Mouse (Mus musculus) thymus, postnatal 10 days (tissue): ENCODE data around the gene Rubcnl.

Experiments
- DNase-seq, 2 experiments: peaks; one replicate each; pipeline ENCODE4 v3.0.0; 2021; ENCODE audit warnings: low spot score in 2 of 2

The Rubcnl gene

DNA sequence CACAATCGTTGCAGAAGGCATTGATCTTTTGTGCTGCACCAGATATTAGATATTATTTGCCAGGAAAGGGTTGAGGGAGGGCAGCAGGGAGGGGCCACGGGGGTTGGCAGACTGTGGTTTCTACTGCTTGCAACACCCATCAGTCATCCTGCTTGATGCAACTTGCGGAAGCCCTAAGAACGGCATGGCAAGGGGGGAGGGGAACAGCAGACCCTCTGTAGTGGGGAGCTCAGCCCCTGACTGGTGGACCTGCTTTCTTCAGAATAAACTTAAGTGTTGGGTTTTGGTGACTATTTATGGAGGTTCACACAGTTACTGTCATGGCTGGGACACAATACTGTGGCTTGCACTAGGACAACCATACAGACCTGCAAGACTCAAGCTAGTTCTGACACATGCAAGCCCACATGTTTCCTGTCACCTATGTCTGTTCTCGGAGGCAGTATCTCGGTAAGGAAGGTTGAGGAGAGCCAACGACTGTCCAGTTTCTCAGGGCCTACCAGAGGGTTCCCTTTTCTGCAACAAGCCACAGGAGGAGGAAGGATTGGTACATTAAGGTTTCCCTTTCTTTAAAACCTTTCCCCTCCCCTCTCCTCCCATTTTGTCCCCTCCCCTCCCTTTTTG lies 53.6 kb downstream of the Rubcnl start:
- DNase-seq = peak; percentile 58 to 63

DNA sequence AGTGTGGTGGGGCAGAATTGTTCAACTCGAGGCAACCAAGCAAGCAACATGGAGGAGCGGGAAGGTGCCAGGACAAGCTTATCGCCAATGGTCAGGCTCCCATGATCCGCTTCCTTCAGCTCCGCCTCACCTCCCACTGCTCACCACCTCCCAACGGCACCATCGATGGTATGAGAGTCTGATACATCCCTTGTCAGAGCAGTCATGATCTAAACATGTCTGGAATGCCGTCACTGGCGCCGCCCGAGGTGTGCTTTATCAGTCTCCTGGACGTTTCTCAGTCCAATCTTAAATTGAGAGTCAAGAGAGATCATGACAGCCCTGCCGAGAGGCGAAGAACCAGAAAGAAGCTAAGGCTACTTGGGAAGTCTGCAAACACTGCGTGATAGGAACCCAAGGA lies 55.3 kb downstream of the Rubcnl start:
- no peak for DNase-seq

DNA sequence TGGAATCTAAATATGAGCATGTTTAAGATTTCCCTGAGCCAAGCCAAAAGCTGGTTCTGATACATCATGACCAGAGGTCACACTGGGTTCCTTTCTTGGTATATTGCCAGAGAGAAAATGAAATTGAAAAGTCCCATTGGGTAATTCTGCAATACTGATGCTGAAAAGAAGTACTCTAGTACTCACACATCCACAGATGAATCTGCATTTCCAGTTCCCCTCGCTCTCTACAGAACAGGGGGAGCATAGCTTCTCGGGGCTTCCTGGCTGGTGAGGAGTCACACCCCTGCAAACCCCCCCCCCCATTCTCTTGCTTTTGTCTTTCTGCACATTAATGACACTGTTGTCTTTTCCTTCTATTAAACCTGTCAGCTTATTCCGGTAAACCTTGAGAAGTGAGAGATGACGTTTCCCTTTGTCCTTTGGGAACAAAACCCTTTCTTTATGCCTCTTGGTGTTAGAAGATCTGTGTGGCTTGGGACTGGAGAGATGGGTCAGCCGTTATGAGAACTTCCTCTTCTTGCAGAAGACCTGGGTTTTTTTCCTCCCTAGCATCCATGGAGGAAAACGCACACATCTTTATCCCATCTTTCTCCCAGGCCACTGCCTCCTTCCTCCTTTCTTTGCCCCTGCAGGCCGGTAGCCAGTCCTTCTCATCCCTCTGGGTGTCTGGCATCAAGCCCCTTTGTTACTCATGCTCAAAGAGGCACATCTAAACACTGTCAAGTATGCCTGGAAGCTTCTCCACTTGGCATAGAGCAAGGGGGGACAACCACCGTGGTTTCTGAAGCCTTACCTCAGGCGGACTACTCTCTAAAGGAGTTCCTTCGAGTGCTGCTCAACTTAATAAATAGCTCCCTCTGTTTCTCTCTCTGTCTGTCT lies 59.7 kb downstream of the Rubcnl start:
- no peak for DNase-seq

DNA sequence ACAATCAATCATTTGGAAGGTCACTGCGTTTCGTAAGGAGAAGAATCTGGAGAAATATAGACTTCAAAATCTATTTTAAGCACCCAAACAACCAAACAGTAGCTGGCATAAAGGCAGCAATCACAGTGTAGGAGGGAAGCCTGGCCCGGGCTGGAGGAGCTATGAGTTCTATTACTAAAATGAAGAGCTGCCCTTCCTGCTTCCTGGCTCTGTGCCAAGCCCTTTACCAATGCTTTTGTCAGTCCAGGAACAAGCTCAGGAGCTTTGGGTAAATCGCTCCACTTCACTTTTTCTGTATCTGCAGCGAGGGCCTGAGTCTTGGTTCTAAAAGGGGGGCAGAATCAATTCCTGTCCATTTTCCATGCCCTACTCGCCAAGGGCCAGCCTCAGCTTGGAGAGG lies 62.1 kb downstream of the Rubcnl start:
- DNase-seq = no peak
